Mouse (Mus musculus) megakaryocyte, embryonic 14.5 days (primary cell): Measurements from ENCODE around the gene Ufm1.

Experiments
- FLI1 ChIP-seq: IDR thresholded peaks from 2 replicates; pipeline ENCODE4 v1.6.1; 2012; ENCODE audit warnings: low read length, inconsistent platforms, mixed read lengths
- GATA1 ChIP-seq: IDR thresholded peaks from 3 replicates; pipeline ENCODE4 v1.6.1; 2012; ENCODE audit warnings: mixed read lengths, low read length, inconsistent platforms, borderline replicate concordance

DNA sequence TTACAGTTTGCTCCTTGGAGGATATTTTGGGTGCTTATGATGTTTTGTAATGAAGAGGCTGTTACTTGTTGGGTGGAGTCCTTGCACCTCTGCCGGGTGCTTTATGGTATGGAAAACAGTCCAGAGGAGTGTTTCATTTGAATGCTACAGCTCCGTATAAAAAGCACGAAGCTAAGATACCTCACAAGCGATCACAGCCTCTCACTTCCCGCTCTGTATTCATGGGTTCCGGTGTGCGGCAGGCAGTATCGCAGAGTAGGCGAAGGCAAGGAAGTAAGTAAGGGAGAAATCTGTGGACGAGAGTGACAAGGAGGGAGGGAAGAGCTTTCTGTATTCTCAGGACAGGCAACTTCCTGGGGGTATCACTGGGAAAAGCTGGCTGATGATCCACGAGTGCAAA lies 15.4 kb downstream of the Ufm1 start:
- no peak for TF ChIP-seq FLI1
- no peak for TF ChIP-seq GATA1
